Mouse (Mus musculus): ENCODE data around the gene Strn. TPM values are rescaled to one million over a fixed set of nuclear protein-coding genes. Genes with fewer than 3 reads are reported as not detected.

The Strn gene
- 7.5 and 8.3 TPM in 2 replicates for total RNA-seq (2015; ENCODE audit: low replicate concordance)
- 13.9 and 14.9 TPM in 2 replicates for total RNA-seq (2017; ENCODE audit: low replicate concordance)

DNA sequence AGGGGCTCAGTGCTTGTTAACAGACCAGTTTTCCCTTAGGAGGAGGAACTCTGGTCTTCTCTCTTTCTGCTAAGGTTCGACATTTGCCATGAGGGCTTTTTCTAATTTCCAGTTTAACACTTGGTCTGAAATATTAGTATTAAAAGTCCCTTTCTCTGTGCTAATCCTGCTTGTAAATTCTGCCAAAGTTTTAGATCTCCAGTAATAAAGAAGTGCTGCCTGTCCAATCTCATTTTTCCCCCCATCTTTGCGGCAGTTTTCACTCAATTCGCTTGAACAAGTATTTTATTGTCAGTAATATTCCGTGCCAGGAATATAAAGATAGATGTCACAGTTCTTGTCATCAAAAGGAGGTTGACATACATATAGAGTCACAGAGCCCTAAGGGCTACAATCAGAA lies at the start of gene Strn:
TSS of gene Strn (minus strand) at position 101 of the 400 bp plus-strand sequence.
- ATAC-seq (replicated peaks; ENCODE audit: low FRiP score, poor library complexity, severe bottlenecking): no peak

DNA sequence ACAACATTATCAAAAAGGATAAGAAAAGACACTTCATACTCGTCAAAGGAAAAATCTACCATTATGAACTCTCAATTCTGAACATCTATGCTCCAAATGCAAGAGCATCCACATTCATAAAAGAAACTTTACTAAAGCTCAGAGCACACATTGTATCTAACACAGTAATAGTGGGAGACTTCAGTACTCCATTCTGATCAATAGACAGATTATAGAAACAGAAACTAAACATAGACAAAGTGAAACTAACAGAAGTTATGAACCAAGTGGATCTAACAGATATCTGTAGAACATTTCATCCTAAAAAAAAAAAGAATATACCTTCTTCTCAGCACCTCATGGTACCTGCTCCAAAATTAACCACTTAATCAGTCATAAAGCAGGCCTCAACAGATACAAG lies 41.8 kb upstream of the Strn start:
- ATAC-seq (replicated peaks; ENCODE audit: low FRiP score, poor library complexity, severe bottlenecking): no peak

DNA sequence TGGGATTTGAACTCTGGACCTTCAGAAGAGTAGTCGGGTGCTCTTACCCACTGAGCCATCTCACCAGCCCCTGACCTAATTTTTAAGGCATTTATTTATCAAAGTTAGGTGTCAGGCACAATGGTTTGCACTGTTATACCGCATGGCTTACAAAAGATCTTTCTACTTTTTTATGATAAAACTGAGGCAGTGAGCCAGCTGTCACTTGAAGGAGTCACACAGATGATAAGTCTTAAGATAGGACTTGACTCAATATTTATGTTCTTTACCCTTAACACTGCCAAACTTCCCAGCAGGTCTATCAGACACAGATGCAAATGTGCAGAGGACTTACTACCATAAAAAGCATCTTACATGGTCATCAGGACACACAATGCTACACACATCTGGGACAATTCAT lies 35.3 kb upstream of the Strn start:
- ATAC-seq (replicated peaks; ENCODE audit: low FRiP score, poor library complexity, severe bottlenecking): no peak

DNA sequence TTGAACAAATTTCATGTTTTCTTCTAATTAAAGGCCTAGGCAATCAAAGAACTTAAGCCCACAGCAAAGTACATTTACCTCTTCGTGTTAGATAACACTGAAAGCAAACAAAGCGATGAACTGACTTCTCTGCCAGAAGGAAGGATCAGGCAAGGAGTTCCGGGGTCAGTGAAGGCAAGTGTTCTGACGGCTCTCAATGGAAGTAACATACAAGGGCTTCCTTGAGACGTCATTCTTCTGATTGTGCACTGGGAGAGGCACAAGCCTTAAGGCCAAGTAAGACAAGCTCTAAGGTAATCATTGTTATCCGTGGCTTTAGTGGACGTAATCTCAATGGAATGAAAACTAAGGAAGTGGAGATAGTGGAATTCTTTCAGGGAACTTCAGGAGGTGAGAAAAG lies 33.9 kb upstream of the Strn start:
- ATAC-seq (replicated peaks; ENCODE audit: low FRiP score, poor library complexity, severe bottlenecking): no peak

DNA sequence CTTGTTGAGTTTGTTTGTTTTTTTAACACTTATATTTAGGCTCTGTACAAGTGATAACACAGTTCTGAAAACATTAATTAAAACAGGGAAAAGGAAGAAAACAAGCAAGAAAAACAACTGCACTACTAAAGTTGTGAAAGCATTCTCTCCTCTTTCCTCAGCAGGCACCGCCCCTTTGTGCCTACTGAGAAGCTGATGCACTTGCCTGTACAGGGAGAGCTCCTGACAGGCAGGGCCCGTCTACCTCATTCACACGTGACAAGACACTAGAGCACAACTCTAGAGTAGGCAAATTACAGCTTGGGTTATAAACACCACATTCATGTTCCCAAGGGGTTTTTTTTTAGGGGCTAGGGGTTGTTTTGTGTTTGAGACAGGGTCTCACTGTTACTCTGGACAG lies 32.3 kb upstream of the Strn start:
- no peak for ATAC-seq (replicated peaks; ENCODE audit: low FRiP score, poor library complexity, severe bottlenecking)

DNA sequence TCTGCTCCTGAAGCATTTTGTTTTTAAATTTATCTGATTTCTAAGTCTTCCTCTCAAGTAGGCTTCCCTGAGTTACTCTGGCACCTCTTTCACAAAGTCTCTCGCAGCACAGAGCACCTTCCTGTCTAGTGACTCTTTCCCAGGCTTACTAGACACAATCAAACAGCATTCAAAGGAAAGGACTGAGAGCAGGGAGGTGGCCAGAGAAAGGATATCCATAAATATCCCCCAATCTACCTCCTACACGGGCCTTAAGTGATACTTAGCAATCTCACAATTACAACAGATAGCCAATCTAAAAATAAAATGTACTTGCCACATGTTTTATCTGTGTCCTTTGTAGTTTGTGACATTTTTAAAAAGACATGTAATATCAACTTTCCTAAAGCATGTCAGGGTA lies 31.9 kb upstream of the Strn start:
- ATAC-seq (replicated peaks; ENCODE audit: low FRiP score, poor library complexity, severe bottlenecking): no peak

DNA sequence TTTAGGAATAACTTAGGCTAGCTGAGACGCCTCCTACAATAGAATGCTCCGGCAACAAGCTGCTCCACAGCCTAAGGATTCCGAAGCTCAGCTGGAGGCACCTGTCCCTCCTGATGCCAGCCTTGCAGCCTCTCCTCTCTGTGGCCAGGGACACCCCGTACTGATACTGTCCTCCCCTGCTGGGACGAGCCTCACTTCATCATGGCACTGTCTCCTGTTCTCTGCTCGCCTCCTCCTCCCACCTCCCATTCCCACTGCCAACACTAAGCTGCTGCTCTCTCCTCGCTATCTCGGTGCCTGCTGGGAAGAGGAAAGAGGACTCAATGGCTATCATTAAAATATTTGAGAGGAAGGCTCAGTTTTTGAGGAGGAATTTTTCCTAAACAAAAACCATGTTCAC lies 30.6 kb upstream of the Strn start:
- ATAC-seq (replicated peaks; ENCODE audit: low FRiP score, poor library complexity, severe bottlenecking): no peak

DNA sequence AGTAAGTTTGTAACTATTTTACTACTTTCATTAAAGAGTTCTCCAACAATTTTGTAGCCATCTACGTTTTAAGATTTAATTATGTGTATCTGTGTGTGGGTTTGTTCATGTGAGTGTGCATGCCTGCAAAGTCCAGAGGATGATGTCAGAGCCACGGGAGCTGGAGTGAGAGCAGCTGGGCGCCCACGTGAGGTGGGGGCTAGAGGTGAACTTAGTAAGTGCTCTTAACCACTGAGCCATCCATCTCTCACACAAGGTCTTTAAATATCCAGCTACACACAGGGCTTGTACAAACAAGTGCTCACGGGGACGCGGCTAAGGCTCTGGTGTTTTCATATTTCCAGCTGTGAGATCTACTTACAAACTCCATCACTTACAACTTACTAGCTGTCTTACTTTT lies 29.1 kb upstream of the Strn start:
- ATAC-seq (replicated peaks; ENCODE audit: low FRiP score, poor library complexity, severe bottlenecking): no peak

DNA sequence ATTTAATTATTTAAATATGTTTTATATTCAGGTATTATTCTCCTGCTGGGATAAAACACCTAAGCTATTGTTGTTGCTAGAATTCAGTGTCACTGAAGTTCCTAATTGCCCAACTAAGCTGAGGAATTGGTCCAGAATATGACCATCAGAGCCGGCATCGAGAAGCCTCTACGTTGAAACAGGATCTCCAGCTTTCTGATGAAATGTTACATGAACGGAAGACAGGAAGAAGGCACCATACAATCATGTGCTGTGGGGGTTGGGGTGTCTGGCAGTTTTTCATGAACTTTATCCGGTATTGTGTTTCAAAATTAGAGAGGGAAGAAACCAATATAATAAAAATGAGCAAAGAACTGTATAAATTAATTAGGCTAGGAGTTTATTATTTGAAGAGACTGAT lies 26.3 kb upstream of the Strn start:
- no peak for ATAC-seq (replicated peaks; ENCODE audit: low FRiP score, poor library complexity, severe bottlenecking)

DNA sequence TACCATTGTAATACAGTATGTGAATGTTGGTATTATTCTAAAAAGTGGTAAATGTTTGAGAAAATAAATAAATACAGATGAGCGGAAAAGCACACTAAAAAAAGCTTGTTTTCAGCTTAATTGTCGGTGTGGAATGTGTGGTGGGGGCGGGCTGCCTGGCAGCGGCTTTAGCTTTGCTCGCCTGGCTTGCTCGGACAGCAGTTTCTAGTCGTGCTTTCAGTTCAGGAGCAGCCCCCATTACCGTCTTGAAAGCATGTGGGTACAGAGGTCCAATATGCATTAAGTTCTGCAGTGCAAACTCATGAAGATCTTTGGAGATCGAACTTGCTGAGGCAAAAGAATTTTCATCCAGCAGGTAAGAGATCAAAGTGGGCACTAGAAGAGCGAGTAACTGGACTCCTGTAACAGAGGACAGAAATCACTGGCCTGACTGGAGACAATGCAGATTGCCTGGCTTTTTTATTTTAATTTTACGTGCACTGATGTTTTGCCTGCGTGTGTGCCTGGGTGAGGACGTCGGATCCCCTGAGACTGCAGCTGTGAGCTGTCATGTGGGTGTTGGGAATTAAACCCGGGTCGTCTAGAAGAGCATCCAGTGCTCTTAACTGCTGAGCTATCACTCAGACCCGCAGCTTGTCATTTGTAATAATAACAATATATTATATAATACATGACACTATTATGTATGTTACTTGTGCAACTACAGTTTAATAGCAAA lies 16.1 kb upstream of the Strn start:
- no peak for ATAC-seq (replicated peaks; ENCODE audit: low FRiP score, poor library complexity, severe bottlenecking)

DNA sequence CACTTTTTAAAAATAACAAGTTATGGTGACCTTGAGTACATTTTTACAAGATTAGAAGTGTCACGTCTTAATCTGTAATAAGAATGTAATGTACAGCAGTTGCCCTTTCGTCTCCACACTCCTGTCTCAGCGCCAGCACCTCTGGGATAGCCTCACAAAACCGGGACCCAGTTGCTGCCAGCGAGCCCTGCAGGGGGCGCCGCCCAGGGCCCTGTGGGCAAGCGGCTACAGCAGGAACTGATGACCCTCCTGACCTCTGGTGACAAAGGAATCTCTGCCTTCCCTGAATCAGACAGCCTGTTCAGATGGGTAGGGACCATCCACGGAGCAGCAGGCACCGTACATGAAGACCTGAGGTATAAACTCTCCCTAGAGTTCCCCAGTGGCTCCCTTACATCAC lies 15.1 kb upstream of the Strn start:
- no peak for ATAC-seq (replicated peaks; ENCODE audit: low FRiP score, poor library complexity, severe bottlenecking)

DNA sequence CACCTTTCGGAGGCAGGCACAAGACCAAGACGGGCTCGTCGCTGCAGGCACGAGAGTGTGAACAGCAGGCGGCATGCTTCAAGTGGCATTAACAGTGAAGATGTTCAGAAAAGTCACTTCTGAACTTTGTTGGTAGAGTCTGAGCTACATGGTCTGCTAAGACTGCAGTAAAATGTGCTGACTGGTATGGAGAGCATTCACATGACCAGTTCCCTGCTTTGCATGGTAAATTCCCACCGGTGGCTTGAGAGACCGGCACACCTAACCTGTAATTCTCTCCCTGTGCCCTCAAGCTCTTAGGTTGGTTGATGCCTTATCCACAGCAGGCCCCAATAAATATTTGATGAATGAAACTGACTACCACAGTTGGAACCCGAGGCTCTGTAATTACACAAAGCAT lies 11.4 kb upstream of the Strn start:
- ATAC-seq (replicated peaks; ENCODE audit: low FRiP score, poor library complexity, severe bottlenecking): no peak

DNA sequence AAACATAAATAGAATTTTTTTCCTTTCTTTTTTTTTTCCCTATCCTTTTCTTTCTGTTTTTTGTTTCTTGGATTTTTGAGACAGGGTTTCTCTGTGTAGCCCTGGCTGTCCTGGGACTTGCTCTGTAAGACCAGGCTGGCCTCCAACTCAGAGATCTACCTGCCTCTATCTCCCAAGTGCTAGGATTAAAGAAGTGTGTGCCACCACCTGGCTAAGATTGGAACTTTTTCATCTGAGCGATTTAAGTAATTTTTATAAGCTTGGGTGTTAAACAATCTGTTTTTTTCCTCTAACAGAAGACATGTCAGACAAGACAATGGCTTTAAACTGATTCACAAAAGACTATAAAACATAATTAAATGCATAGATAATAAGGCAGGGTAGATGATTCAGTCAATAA lies 1.4 kb upstream of the Strn start:
- ATAC-seq (replicated peaks; ENCODE audit: low FRiP score, poor library complexity, severe bottlenecking): no peak

DNA sequence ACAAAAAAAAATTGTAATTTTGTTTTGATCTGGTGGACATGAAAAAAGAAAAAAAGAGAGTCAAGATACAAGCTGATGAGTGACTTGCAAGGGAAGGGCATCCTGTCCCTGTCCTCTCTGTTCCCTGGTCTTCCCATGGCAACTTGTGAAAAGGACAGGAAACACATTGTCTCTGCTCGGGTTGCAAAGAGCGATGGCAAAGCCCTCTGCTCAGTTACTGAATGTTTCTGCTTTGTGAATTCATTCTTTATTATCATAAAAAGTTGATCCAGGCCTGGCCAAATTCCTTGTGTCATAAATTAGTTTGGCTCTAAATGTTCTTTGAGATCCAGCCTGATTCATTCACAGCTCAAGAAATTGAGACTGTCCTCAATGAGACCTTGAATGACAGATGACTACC lies 775 bp upstream of the Strn start:
- ATAC-seq (replicated peaks; ENCODE audit: low FRiP score, poor library complexity, severe bottlenecking): no peak

DNA sequence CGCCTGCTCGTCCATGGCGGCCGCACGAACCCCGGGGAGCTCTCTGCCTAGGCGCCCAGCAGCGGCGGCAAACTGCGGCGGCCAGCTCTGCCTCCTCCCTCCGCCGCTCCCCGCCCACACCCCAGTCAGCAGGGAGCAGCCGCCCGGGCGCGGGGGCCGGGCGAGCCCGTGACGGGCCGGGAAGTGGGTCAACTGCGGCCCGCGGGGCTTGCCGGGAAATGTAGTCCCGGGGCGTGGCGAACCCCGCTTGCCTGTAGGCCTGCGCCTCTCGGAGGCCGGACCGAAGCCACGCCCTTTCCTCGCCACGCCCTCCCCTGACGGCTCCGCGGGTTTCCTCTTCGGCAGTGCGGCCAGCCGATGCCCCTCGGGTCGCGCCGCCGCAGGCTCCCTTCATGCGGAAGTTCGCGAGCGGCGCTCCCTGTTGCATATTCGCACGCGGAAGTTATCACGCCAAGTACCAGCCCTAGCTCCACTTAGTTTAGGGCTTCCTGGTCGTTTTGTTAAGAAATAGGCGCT lies 465 bp downstream of the Strn start:
- peak; percentile 96 for ATAC-seq (replicated peaks; ENCODE audit: low FRiP score, poor library complexity, severe bottlenecking)

DNA sequence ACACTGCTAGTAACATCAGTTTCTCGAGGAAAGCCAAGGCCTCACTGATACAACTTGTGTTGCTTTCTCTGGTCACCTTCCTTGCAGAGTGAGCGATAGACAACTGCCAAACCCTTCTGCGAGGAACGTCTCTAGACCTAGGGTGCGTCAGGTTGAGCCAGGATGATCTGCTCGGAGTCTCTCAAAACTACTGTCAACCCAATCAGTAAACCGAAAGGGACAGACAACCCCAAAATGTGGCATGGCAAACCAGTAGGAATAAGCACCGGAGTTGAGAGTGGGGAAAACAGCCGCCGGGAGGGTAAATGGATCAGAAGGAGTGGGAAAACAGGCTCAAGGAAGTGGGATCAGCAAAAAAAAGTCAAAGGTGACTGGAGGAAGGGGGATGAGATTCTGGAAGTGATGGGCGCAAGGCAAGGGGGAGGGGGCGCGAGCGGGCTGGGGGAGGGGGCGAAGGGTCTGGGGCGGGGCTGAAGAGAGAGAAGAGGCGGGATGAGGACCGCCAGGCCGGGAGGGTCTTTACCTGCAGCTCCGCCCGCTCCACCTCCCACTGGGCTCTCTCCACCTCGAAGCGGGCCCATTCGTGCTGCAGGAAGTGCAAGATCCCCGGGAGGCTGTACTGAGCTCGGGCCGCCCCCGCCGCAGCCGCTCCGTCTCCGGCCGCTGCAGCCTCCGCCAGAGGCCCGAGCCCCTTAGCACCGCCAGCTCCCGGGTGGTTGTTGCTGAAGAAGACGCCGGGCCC lies 1.1 kb downstream of the Strn start:
- peak; percentile 34; the same call in 1 of the 2 replicates for ATAC-seq (replicated peaks; ENCODE audit: low FRiP score, poor library complexity, severe bottlenecking)

DNA sequence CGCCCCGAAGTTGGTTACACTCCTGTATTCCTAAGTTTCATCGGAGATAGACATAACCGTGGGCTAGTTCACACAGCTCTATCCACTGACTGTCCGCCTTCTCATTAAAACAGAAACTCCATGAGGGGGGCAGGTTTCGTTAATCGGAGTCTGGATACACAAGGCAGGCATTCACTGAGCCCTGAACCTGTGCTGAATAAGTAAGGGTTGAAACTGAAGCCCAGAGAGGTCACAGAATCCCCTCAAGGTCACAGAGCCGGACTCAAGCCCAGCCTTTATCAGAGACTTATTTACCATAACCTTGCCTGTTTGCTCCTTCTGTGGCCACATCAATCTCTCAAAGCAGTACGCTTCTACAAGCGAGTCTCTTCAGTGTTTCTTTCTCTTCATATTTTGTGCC lies 2.2 kb downstream of the Strn start:
- ATAC-seq (replicated peaks; ENCODE audit: low FRiP score, poor library complexity, severe bottlenecking): no peak

DNA sequence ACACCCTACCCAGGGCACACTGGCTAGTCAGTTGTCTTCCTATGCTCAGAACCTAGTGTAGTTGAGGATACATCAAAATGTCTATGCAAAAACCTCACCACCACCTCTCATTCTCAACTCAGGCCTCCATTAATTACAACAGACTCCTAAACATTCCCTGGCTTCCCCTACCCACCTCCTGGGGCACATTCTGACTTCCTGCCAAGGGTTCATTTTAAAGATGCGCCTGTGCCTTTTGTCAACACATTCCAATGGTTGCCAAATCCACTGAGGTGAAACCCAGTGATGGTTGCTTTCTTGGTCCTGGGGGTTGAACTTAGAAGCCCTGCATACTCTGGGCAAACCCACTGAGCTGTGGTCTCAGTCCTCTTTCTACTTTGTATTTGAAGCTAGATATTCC lies 4.9 kb downstream of the Strn start:
- no peak for ATAC-seq (replicated peaks; ENCODE audit: low FRiP score, poor library complexity, severe bottlenecking)

DNA sequence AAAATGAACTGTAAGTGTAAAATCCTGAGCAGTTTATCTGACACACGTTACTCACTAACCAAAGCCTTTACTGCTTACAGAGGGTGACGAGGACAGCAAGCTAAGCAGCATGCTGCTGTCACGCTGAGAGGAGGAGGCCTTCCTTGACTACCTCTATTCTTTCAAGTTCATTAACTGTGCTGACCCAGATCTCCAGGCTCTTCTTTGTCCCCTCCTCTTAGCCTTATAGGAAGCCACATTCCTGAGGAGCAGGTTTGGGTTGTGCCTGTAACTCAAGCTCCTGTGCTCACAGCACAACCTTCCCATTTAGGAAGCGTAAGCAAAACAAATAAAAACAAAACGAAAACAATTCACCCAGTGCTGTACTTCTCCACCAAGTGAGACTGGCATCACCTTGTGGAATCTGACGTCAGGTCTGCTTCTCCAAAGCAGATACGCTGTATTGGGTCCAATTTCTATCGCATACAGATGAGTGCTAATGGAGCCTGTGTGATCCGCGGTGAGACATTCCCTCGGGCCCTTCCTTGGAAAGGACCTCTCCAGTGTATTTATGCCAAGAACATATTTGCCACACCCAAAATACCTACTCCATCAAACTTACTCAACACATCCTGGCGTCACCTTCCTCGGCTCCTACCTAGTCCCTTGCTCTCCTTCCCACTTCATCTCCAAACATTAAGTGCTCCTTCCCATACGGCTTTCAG lies 10.1 kb downstream of the Strn start:
- no peak for ATAC-seq (replicated peaks; ENCODE audit: low FRiP score, poor library complexity, severe bottlenecking)

DNA sequence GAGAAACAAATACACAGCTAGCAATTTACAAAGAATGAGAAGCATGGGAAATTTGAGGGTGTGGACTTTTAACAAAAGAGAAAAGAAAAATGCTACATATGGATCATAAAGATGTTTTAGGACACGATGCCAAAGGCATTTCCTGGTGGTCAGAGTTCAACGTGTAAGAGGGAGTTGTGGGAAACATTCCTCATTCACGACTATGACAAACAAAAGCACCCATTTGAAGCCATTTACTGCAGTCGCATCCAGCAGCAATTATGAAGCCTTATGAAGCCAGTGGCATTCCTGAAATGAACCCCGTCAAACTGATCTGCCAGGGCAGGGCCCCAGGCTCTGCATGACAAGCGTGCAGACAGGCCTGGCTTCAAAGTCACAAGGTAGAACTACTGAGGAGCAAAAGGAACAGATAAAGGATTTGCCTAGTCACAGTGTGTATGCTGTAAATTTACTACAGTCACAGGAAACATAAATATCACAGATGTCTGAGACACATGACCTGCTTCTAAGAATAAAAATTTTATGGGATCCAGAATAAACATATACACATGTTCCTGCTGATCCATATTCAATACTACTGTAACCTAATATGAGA lies 12.4 kb downstream of the Strn start:
- peak; percentile 84 for ATAC-seq (replicated peaks; ENCODE audit: low FRiP score, poor library complexity, severe bottlenecking)
